Mouse (Mus musculus) natural killer cell, adult 2 months (primary cell): ENCODE results near the gene Scg5.

ENCODE experiments used
- DNase-seq, 2 experiments: peaks; one replicate each; pipeline ENCODE4 v3.0.0; 2022; ENCODE audit warnings: low spot score in 2 of 2

Gene Scg5

GRCm38 (mm10) chr2:113806851-113807577, 21.9 kb downstream of the Scg5 start:
- no peak for DNase-seq

- DNase-seq, result no peak
Measured at GRCm38 (mm10) chr2:113805765-113806164, 23.2 kb downstream of the Scg5 start.

- DNase-seq, result no peak
Measured at GRCm38 (mm10) chr2:113803753-113804152, 25.2 kb downstream of the Scg5 start.

GRCm38 (mm10) chr2:113800846-113801245, 28.1 kb downstream of the Scg5 start:
- no peak for DNase-seq

- no peak for DNase-seq
Measured at GRCm38 (mm10) chr2:113798605-113799004, 30.3 kb downstream of the Scg5 start.

- DNase-seq, result no peak
Measured at GRCm38 (mm10) chr2:113795186-113795585, 33.7 kb downstream of the Scg5 start.

- no peak for DNase-seq
Measured at GRCm38 (mm10) chr2:113793521-113793920, 35.4 kb downstream of the Scg5 start.

- DNase-seq, result no peak
Measured at GRCm38 (mm10) chr2:113788821-113789387, 40.0 kb downstream of the Scg5 start.

GRCm38 (mm10) chr2:113787882-113788281, 41.0 kb downstream of the Scg5 start:
- no peak for DNase-seq

GRCm38 (mm10) chr2:113784851-113785250, 44.1 kb downstream of the Scg5 start:
- DNase-seq, result no peak

GRCm38 (mm10) chr2:113781521-113781920, 47.4 kb downstream of the Scg5 start:
- DNase-seq, result no peak

GRCm38 (mm10) chr2:113781107-113781506, 47.8 kb downstream of the Scg5 start:
- no peak for DNase-seq

GRCm38 (mm10) chr2:113779336-113779735, 49.6 kb downstream of the Scg5 start:
- no peak for DNase-seq

GRCm38 (mm10) chr2:113778036-113778435, 50.9 kb downstream of the Scg5 start:
- no peak for DNase-seq

GRCm38 (mm10) chr2:113776297-113776696, 52.6 kb downstream of the Scg5 start:
- DNase-seq, result no peak

- DNase-seq, result no peak
Measured at GRCm38 (mm10) chr2:113774150-113774805, 54.6 kb downstream of the Scg5 start.

GRCm38 (mm10) chr2:113768541-113769303, 60.2 kb downstream of the Scg5 start:
- no peak for DNase-seq

- no peak for DNase-seq
Measured at GRCm38 (mm10) chr2:113765885-113766284, 63.0 kb downstream of the Scg5 start.

GRCm38 (mm10) chr2:113764968-113765367, 64.0 kb downstream of the Scg5 start:
- no peak for DNase-seq

GRCm38 (mm10) chr2:113758311-113759161, 70.4 kb downstream of the Scg5 start, which contains the start of gene Grem1:
Gene Grem1, minus strand, starts transcription at chr2:113758646.
- DNase-seq, result no peak
